Mouse (Mus musculus) liver, adult 10 weeks (tissue): Measurements from ENCODE around the gene Pbxip1. TPM values are rescaled to one million over a fixed set of nuclear protein-coding genes. Genes with fewer than 3 reads are reported as not detected.

ENCODE experiments used
- polyA plus RNA-seq: library from polyadenylated mRNA; stranded (reverse); fragments of 350-450 nt; fragmentation: Illumina TruSeq; extraction: RNeasy Lipid Tissue Mini Kit (QIAGEN cat#74804); gene quantifications from one replicate; pipeline ENCODE4 v1.2.3, GENCODE M21; 2014; ENCODE audit warnings: low read depth, low replicate concordance

Pbxip1 gene
- polyA plus RNA-seq = 2.6 TPM

DNA sequence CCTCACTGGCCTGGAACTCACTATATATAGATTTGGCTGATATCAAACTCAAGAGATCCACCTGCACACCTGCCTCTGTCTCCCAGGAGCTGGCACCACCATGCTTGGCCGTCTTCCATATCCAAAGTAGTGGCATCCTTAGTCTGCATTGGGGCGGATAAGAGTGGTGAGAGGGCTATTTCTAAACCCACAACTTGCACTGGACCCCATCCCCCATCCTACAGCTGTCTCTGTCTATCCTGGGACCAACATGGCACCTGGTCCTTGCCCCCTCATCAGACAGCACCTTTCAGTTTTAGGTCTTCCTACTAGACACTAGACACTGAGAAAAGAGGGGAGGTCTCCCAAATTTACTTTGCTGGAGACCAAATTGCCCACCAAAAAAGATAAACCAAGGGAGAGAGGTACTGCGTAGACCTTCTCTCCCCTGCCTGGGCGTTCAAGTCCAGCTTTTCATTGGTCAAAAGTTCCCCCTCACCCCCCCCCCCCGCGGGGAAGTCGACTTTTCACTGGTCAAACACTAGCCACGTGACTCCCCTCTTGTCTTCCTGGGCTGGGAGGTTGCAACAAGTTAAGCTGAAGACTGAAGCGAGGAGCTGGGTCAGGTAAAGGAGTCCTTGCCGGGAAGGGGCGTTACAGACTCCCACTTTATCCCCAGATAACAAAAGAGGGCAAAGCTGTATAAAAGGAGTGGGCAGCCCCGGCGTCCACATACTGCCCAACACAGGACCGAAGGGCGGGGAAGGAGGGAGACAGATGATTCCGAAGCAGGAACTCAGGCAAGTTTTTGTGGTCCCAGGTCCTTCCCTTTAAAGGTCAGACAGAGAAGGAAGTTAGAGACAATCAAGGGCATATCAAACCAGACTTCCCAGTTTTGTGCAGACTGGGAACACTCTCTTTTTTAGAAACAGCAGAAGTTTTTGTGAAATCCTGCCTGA lies at the start of gene Pbxip1:
Gene Pbxip1 (plus strand): TSS at position 531 of the 938 bp plus-strand sequence.

DNA sequence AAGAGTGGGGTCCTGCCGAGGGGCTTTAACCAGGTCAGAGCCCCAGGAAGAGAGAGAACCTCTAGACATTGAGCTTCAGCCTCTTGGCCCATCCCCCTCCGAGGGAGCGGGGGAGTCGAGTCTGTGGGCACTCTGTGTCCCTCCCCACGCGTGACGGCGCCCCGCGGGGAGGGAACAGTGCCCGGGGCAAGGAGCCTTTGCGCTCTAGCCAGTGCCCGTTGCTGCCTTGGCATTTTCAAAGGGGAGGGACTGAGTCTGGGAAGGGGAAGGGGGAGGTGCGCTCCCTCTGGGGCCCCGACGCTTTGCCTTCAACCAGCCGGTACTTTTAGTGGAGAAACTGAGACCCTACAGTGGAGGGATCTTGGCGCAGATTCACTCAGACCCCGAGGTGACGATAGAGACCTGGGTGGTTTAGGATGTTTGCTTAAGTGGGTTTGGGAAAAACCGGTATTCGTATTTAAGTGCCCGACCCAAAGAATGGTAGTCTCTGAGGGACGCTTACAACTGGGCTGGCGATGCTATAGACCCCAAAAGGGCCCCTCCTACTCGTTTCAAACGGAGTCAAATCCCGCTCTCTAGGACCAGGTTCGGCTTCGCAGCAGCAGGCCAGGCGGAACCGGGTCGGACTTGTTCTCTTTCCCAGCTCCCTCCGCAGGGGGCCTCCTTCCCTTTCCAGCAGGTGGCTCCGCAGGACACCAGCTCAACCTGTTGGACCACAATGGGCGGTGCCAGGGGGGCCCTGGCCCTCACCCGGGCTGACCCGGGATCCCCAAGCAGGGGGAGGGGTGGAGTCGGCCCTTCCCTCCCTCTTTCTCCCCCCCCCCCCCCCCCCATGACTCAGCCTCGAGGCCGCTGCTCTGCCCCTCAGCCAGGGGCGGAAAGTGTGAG lies 42.3 kb upstream of the Pbxip1 start, which contains the start of gene Zbtb7b:
Gene Zbtb7b (minus strand): TSS at position 771 of the 888 bp plus-strand sequence.

DNA sequence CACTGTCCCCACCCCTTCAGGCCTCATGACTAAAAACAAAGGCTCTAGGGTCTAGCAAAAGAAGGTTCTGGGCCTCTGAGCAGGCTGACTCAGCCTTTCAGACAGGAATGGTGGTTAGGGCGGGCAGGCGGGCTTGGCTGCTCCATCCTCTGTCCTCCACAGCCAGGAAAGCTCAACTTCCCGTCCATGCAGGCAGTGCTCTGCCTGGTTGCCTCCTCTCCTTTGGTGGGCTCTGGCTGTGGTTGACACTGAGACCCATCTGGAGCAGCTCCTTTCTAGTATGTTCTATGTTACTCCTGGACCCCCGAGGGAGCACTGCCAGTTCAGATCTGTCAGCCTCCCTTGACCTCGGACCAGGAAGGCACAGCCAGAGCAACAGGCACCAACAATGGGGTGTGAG lies 33.8 kb upstream of the Pbxip1 start, which contains the start of gene Lenep:
Gene Lenep (minus strand): TSS at position 101 of the 400 bp plus-strand sequence.

DNA sequence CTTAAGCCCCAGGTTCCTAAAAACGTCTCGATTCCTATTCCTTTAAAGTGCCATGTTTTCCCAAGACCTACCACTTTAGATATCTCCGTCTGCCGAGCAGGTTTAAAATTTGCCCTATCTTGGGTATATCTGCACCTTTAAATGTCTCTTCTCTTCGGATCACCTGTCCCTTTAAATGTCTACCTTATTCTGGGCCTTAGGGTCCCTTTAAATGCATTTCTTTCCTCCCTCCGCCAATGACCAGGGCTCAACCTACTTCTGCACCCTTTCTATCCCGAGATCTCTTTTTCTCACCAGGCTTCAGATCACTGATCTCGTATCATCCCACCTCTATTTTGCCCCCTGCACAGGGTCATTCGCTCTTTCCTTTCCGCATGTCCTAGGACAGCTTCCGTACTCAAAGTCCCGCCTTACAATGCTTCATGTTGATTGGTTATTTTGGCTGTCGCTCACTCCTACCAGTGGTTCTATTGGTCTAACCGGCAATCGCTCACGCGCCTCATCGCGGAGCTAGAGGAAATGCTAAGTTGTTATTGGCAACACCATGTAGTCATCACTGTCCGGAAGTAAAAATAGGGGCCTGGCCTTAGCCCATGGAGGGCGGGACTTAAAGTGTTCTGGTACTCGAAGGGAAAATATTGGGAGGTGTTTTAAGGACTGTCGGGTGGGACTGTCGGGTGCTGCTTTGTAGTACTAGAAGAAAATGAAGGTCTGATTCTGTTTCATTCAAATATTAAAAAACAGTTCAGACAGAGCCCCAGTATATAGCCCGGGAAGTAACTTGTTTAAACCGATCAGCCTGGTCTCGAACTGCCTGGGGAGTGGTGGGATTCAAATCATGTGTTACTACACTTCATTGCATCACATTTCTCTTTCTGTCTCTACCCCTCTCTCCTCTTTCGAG lies 24.8 kb upstream of the Pbxip1 start, which contains the start of gene Flad1:
Gene Flad1 (minus strand): TSS at position 381 of the 904 bp plus-strand sequence.

DNA sequence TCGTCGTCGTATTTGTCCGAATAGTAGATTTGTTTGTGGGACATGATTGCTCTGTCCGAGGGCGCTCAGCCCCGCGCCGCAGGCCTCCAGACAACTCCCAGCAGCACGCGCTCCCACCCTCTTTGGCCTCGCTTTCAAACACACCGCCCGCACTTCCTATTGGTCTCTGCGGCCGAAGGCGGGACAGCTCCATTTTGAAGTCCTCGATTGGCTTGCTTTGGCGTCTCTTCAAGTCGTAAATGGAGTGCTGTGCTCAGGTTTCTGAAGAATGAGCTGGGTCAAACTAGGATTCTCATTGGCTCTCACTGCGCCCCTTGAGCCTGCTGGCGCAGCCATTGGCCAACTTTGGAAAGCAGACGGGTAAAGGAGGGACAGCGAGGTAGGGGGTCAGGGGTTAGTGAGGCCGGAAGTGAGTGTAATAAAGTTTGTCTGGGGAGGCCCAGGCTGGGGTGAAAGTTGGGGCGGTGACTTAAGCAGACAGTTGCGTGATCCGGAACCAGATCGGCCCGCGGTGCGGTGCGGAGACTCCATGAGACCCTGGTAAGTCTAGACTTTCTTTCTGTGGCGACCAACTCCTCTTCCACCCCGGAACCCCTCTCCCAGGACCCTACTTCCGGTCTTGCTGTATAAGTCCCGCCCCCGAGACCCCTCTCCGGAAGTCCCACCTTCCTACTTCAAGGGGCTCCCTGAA lies 18.2 kb upstream of the Pbxip1 start, which contains the start of the genes Cks1b and Shc1:
Gene Cks1b (minus strand): TSS at position 214 of the 691 bp plus-strand sequence.
Gene Shc1 (plus strand): TSS at position 274 of the 691 bp plus-strand sequence.

DNA sequence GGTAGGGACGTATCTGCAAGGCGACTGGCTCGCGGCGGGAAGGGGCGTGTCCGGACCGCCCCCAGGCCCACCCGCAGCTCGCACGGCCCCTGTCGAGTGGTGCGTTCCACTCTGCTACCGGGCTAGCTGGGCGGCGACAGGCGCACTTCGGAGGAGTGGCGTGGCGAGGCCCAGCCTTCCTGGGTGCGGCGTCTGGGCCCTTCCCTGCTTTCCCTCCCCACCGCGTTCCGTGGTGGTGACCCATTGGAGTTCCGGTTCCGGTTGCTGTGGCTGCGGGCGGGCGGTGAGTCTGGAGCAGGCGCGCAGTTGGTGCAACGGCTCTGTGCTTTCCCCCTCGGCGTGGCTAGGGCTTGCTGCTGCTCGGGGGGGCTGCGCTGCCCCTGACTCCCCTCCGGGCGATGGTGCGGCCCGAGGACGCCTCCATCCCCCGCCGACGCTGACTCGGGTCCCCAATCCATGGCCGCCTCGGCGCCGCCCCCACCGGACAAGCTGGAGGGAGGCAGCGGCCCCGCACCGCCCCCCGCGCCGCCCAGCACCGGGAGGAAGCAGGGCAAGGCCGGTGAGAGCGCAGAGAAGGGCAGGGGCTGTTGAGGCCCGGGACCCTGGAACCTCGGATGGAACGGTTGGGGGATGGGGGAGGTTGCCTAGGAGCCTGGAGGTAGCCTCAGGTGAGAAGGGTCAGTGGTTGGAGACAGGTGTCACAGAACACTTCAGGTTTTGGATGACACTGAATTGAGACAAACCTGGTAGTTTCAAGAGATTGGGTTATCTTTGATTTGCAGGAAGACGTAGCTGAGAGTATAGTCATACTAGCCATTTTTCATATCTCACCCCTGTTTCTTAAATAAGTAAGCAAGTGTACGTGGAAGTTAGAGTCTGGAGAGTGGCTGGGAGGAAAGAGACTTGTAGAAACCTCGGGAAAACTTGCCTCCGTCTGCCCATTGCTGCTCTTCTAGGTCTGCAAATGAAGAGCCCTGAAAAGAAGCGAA lies 6.0 kb upstream of the Pbxip1 start, which contains the start of gene Pygo2:
Gene Pygo2 (plus strand): TSS at position 44 of the 989 bp plus-strand sequence.

DNA sequence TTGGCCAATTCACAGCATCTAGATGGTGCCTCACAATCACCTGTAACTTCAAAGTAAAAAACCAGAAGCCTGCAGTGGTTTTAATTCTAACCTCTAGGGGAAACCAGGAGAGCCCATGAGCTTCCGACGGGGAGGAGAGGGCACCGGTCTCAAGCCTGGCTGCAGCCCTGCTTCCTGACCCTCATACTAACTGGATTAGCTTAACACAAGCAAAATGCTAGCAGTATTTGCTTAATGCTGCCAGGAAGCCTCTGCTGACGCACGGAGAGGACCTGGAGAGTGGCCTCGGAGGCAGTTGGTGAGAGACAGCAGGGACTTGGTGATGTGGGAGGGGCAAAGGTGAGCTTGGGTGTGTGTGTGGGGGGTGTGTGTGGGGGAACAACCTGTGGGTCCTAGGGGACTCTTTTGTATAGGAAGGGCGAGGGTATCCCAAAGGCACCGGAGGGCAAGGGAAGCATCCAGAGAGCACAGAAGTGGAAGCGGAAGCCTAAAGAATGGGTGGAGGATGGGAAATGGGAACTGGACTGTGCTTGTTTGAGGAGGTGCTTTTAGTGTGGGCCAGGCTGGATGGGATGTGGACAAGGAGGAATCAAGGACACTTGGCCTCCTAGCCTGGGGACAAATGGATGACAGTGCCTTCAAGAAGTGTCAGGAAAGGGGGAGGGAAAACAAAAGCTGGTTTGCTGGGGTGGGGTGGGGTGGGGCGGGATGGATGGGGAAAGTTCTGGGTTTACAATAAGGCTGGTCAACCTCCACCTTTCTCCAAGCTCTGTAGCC lies 18.1 kb downstream of the Pbxip1 start, which contains the start of gene Pmvk:
Gene Pmvk (plus strand): TSS at position 141 of the 777 bp plus-strand sequence.

Other genes with a start within 250 kb of the Pbxip1 start
- 10.3 TPM for gene Gba, start 233.8 kb upstream of the Pbxip1 start, polyA plus RNA-seq
- not detected for gene Thbs3, start 221.5 kb upstream of the Pbxip1 start, polyA plus RNA-seq
- 32.9 TPM for gene Mtx1, start 209.6 kb upstream of the Pbxip1 start, polyA plus RNA-seq
- 0.87 TPM for gene Muc1, start 207.6 kb upstream of the Pbxip1 start, polyA plus RNA-seq
- 38.0 TPM for gene Krtcap2, start 190.7 kb upstream of the Pbxip1 start, polyA plus RNA-seq
- not detected for gene Trim46, start 190.4 kb upstream of the Pbxip1 start, polyA plus RNA-seq
- gene Dpm3, start 177.3 kb upstream of the Pbxip1 start, polyA plus RNA-seq = not detected
- 5.9 TPM for gene Slc50a1, start 166.1 kb upstream of the Pbxip1 start, polyA plus RNA-seq
- gene Efna1, start 155.6 kb upstream of the Pbxip1 start, polyA plus RNA-seq = 11.2 TPM
- not detected for gene Efna3, start 113.7 kb upstream of the Pbxip1 start, polyA plus RNA-seq
- not detected for gene Efna4, start 98.7 kb upstream of the Pbxip1 start, polyA plus RNA-seq
- gene Adam15, start 86.7 kb upstream of the Pbxip1 start, polyA plus RNA-seq = 0.74 TPM
- gene Dcst2, start 74.7 kb upstream of the Pbxip1 start, polyA plus RNA-seq = not detected
- gene Dcst1, start 71.5 kb upstream of the Pbxip1 start, polyA plus RNA-seq = not detected
- 6.9 TPM for gene Zbtb7b, start 41.9 kb upstream of the Pbxip1 start, polyA plus RNA-seq
- 1.6 TPM for gene Lenep, start 33.9 kb upstream of the Pbxip1 start, polyA plus RNA-seq
- gene Flad1, start 24.8 kb upstream of the Pbxip1 start, polyA plus RNA-seq = 3.2 TPM
- 3.3 TPM for gene Cks1b, start 18.3 kb upstream of the Pbxip1 start, polyA plus RNA-seq
- 21.4 TPM for gene Shc1, start 18.3 kb upstream of the Pbxip1 start, polyA plus RNA-seq
- 6.0 TPM for gene Pygo2, start 6.5 kb upstream of the Pbxip1 start, polyA plus RNA-seq
- gene Pmvk, start 17.8 kb downstream of the Pbxip1 start, polyA plus RNA-seq = 8.8 TPM
- not detected for gene Kcnn3, start 83.5 kb downstream of the Pbxip1 start, polyA plus RNA-seq